Comparison of ENCODE assay signal across 19 mouse cellular contexts in genomic region chr17:75391429-75392192, GRCm38 (mm10). TPM values are rescaled to one million over a fixed set of nuclear protein-coding genes. Genes with fewer than 3 reads are reported as not detected.
A peak's percentile ranks its signal among the peaks of the same experiment; 100 is the strongest.
DNase-seq lines count a peak whose midpoint lies in the region; ATAC-seq lines count a peak whose summit lies in the region.
"Had no signal": no experiment of that assay in that cellular context is flagged by ENCODE, and none has a peak within 500 bp of the region (broad histone marks: within the 10 kb centered on the region; RNA-seq: fewer than 3 reads in every experiment).

No protein-coding gene starts in this region.

- no peak for DNase-seq in c-Kit-positive CD71-positive TER-119-positive erythroid progenitor cells, embryonic 14.5 days (ENCODE audit: low spot score)
- DNase-seq: adrenal gland, postnatal 14 days; cerebellum, adult 2 months; cerebellum, postnatal 10 days; embryo, embryonic 11 days; heart, postnatal 36 days had no signal

- no peak overlapping the region for H3K4me2 ChIP-seq in intestine, embryonic 15.5 days (replicated peaks)
- no peak overlapping the region for H3K4me2 ChIP-seq in forebrain, embryonic 16.5 days (ENCODE audit: low read length)
- H3K4me2 ChIP-seq in midbrain, embryonic 15.5 days, result no peak overlapping the region
- H3K4me2 ChIP-seq: embryonic facial prominence, embryonic 15.5 days; heart, embryonic 13.5 days had no signal

- H3K36me3 ChIP-seq in intestine, embryonic 15.5 days, result no peaks in the 10 kb centered on the region
- no peaks in the 10 kb centered on the region for H3K36me3 ChIP-seq in forebrain, embryonic 16.5 days (ENCODE audit: control insufficient read depth, insufficient read depth)
- H3K36me3 ChIP-seq in midbrain, embryonic 15.5 days (replicated peaks), result no peaks in the 10 kb centered on the region

- H3K4me1 ChIP-seq in intestine, embryonic 15.5 days (replicated peaks), result no peaks in the 10 kb centered on the region
- H3K4me1 ChIP-seq in forebrain, embryonic 16.5 days (replicated peaks; ENCODE audit: control insufficient read depth, insufficient read depth, low read length), result no peaks in the 10 kb centered on the region
- H3K4me1 ChIP-seq in midbrain, embryonic 15.5 days, result no peaks in the 10 kb centered on the region
- H3K4me1 ChIP-seq: embryonic facial prominence, embryonic 15.5 days; forebrain, embryonic 10.5 days had no signal

- 0 out of 2 replicates have a peak, but pooled peaks have one; percentile 42 for ATAC-seq in common myeloid progenitor, adult 5-6 weeks (replicated peaks; ENCODE audit: low read depth, poor library complexity, severe bottlenecking)
- peak; percentile 90 for ATAC-seq in intestine, embryonic 15.5 days
- peak; percentile 58 for ATAC-seq in megakaryocyte progenitor cell, adult 5-6 weeks (replicated peaks; ENCODE audit: poor library complexity)
- no peak for ATAC-seq in forebrain, embryonic 16.5 days
- ATAC-seq in midbrain, embryonic 15.5 days (replicated peaks), result no peak
- ATAC-seq: forebrain, embryonic 14.5 days; hindbrain, embryonic 16.5 days; inflammation-experienced regulatory T-cells, adult 6 months had no signal

- H3K27ac ChIP-seq in intestine, embryonic 15.5 days, result no peak overlapping the region
- no peak overlapping the region for H3K27ac ChIP-seq in forebrain, embryonic 16.5 days (ENCODE audit: low read length)
- H3K27ac ChIP-seq in midbrain, embryonic 15.5 days, result no peak overlapping the region
- H3K27ac ChIP-seq: embryonic facial prominence, embryonic 15.5 days; forebrain, embryonic 10.5 days; heart, embryonic 13.5 days had no signal

- H3K9ac ChIP-seq in intestine, embryonic 15.5 days, result no peak overlapping the region
- no peak overlapping the region for H3K9ac ChIP-seq in forebrain, embryonic 16.5 days (replicated peaks; ENCODE audit: low read depth, low read length)
- no peak overlapping the region for H3K9ac ChIP-seq in midbrain, embryonic 15.5 days
- H3K9ac ChIP-seq: embryonic facial prominence, embryonic 15.5 days; heart, embryonic 13.5 days had no signal

- H3K4me3 ChIP-seq in intestine, embryonic 15.5 days (replicated peaks), result no peak overlapping the region
- H3K4me3 ChIP-seq in forebrain, embryonic 16.5 days (replicated peaks; ENCODE audit: low read length), result no peak overlapping the region
- no peak overlapping the region for H3K4me3 ChIP-seq in midbrain, embryonic 15.5 days
- H3K4me3 ChIP-seq: embryonic facial prominence, embryonic 15.5 days; erythroblast, embryonic 14.5 days; forebrain, embryonic 10.5 days; heart, embryonic 13.5 days had no signal

- 73% methylated on average over 6 of the region's 6 CpGs for WGBS in intestine, embryonic 15.5 days
- 93% methylated on average over 6 of the region's 6 CpGs for WGBS in forebrain, embryonic 16.5 days
- WGBS in midbrain, embryonic 15.5 days, result 90% methylated on average over 6 of the region's 6 CpGs

- no peaks in the 10 kb centered on the region for H3K9me3 ChIP-seq in intestine, embryonic 15.5 days
- H3K9me3 ChIP-seq in forebrain, embryonic 16.5 days (ENCODE audit: control insufficient read depth, low read length), result no peaks in the 10 kb centered on the region
- no peaks in the 10 kb centered on the region for H3K9me3 ChIP-seq in midbrain, embryonic 15.5 days
- H3K9me3 ChIP-seq: embryonic facial prominence, embryonic 15.5 days; forebrain, embryonic 10.5 days; heart, embryonic 13.5 days had no signal

- no peaks in the 10 kb centered on the region for H3K27me3 ChIP-seq in intestine, embryonic 15.5 days (replicated peaks)
- no peaks in the 10 kb centered on the region for H3K27me3 ChIP-seq in forebrain, embryonic 16.5 days (replicated peaks; ENCODE audit: control insufficient read depth, insufficient read depth, low read length)
- H3K27me3 ChIP-seq in midbrain, embryonic 15.5 days (replicated peaks), result no peaks in the 10 kb centered on the region
- H3K27me3 ChIP-seq: embryonic facial prominence, embryonic 15.5 days; heart, embryonic 13.5 days had no signal

RNA-seq across cellular contexts. Expression of gene Rasgrp3, which starts 44.1 kb away (rescaled TPM):
- 0.34 TPM in 1 of 2 replicates, not detected in the other for total RNA-seq in common myeloid progenitor, adult 5-6 weeks (2017)
- polyA plus RNA-seq in intestine, embryonic 15.5 days (2015; fragmentation: Nextera tagmentation; extraction: Ambion mirVana), result 12.9 and 13.3 TPM in 2 replicates
- 0.12 and 0.20 TPM in 2 replicates for total RNA-seq in megakaryocyte progenitor cell, adult 5-6 weeks (2015)
- total RNA-seq in megakaryocyte progenitor cell, adult 5-6 weeks (2017), result under 0.01 and 0.37 TPM in 2 replicates
- 4.9 and 6.0 TPM in 2 replicates for polyA plus RNA-seq in forebrain, embryonic 16.5 days (2015; fragmentation: Nextera tagmentation; extraction: Ambion mirVana)
- 5.4 and 5.9 TPM in 2 replicates for polyA plus RNA-seq in midbrain, embryonic 15.5 days (2015; fragmentation: Nextera tagmentation; extraction: Ambion mirVana)
- total RNA-seq: MEL had no signal
- polyA plus RNA-seq: erythroblast, embryonic 14.5 days had no signal

Comparison
In these comparisons a context has a peak if more than half of its experiments do, and no peak if none do; other contexts are left out.
1. ATAC-seq: peak in common myeloid progenitor, adult 5-6 weeks (single experiment), intestine, embryonic 15.5 days (single experiment) and megakaryocyte progenitor cell, adult 5-6 weeks (single experiment); none in forebrain, embryonic 16.5 days (single experiment) and midbrain, embryonic 15.5 days (single experiment).